Mouse (Mus musculus) lung, adult 10 weeks (tissue): ENCODE results near the gene Cdc42bpg. TPM values are rescaled to one million over a fixed set of nuclear protein-coding genes. Genes with fewer than 3 reads are reported as not detected.

ENCODE experiments used
- polyA plus RNA-seq: library from polyadenylated mRNA; stranded (reverse); fragments of 350-450 nt; fragmentation: Illumina TruSeq; extraction: RNeasy Lipid Tissue Mini Kit (QIAGEN cat#74804); gene quantifications from one replicate; pipeline ENCODE4 v1.2.3, GENCODE M21; 2014; ENCODE audit warnings: low read depth, low replicate concordance; ENCODE audit not compliant: insufficient read depth

Gene Cdc42bpg
- 44.0 TPM for polyA plus RNA-seq

GRCm38 (mm10) chr19:6306137-6306551, at the start of gene Cdc42bpg:
Gene Cdc42bpg, plus strand, starts transcription at chr19:6306456.

GRCm38 (mm10) chr19:6276426-6277421, 29.5 kb upstream of the Cdc42bpg start, which contains the start of gene Ehd1:
Gene Ehd1, plus strand, starts transcription at chr19:6276725.

DNA sequence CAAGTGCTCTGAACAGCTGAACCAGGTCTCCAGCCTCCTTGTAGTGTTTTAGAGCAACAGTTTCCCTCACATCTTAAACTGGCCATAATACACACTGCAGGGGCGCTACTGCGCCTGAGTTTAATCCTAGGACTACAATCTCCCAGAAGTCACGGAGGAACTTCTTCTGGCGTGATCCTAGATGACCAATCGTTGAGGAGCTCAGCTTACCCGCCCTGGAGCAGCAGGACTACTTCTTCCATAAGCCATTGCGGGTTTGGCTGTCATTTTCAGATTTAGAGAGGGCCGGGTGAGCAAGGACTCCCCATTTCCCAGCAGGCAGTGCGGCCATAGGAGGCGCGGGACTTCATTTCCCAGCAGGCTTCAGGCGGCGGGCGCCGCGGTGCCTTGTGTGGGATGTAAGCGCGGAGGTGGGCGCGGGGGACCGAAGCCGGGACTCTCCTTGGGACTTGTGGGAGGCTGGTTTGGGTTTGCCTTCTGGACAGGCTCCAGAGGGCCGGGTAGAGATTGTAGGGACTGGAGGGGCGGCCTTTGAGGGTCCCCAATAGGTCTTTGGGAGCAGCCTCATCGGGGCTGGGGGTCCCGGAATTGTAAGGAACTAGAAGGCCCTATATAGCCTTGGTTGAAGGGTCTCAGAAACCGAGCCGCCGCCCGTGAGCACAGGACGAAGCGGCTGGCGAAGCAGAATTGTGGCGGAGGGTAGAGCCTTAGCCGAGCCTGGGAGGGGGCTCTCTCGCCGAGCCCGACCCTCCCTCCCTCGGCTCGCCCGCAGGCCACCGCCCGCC, 28.6 kb downstream of the Cdc42bpg start, which contains the start of gene Men1:
Men1 (plus strand) TSS at position 307 of the 785 bp plus-strand sequence.

GRCm38 (mm10) chr19:6340524-6341452, 34.5 kb downstream of the Cdc42bpg start, which contains the start of gene Map4k2:
Gene Map4k2, plus strand, starts transcription at chr19:6341135.

GRCm38 (mm10) chr19:6363411-6364240, 57.4 kb downstream of the Cdc42bpg start, which contains the start of gene Sf1:
Gene Sf1, plus strand, starts transcription at chr19:6363690.

Other genes starting within 250 kb of the Cdc42bpg start
- 25.9 TPM for gene Mrpl49, start 248.7 kb upstream of the Cdc42bpg start, polyA plus RNA-seq
- 2,086 TPM for gene Fau, start 248.6 kb upstream of the Cdc42bpg start, polyA plus RNA-seq
- 21.2 TPM for gene Znhit2, start 245.3 kb upstream of the Cdc42bpg start, polyA plus RNA-seq
- gene Tm7sf2, start 238.1 kb upstream of the Cdc42bpg start, polyA plus RNA-seq = 10.4 TPM
- gene Vps51, start 229.2 kb upstream of the Cdc42bpg start, polyA plus RNA-seq = 30.5 TPM
- not detected for gene Tmem262, start 226.4 kb upstream of the Cdc42bpg start, polyA plus RNA-seq
- not detected for gene Gm28374, start 224.2 kb upstream of the Cdc42bpg start, polyA plus RNA-seq
- gene Zfpl1, start 221.5 kb upstream of the Cdc42bpg start, polyA plus RNA-seq = 30.3 TPM
- gene Cdca5, start 221.5 kb upstream of the Cdc42bpg start, polyA plus RNA-seq = 0.73 TPM
- not detected for gene AC131692.1, start 212.0 kb upstream of the Cdc42bpg start, polyA plus RNA-seq
- gene Naaladl1, start 200.7 kb upstream of the Cdc42bpg start, polyA plus RNA-seq = not detected
- 9.6 TPM for gene Sac3d1, start 187.8 kb upstream of the Cdc42bpg start, polyA plus RNA-seq
- 19.4 TPM for gene Snx15, start 178.2 kb upstream of the Cdc42bpg start, polyA plus RNA-seq
- gene Batf2, start 165.5 kb upstream of the Cdc42bpg start, polyA plus RNA-seq = 4.7 TPM
- 47.3 TPM for gene Arl2, start 164.9 kb upstream of the Cdc42bpg start, polyA plus RNA-seq
- 0.18 TPM for gene Majin, start 122.1 kb upstream of the Cdc42bpg start, polyA plus RNA-seq
- gene Gpha2, start 80.1 kb upstream of the Cdc42bpg start, polyA plus RNA-seq = 0.64 TPM
- gene Ppp2r5b, start 70.6 kb upstream of the Cdc42bpg start, polyA plus RNA-seq = 22.8 TPM
- 6.0 TPM for gene Atg2a, start 64.8 kb upstream of the Cdc42bpg start, polyA plus RNA-seq
- 75.5 TPM for gene Ehd1, start 29.7 kb upstream of the Cdc42bpg start, polyA plus RNA-seq
- 16.7 TPM for gene Men1, start 28.5 kb downstream of the Cdc42bpg start, polyA plus RNA-seq
- gene Map4k2, start 34.7 kb downstream of the Cdc42bpg start, polyA plus RNA-seq = 49.4 TPM
- gene Sf1, start 57.2 kb downstream of the Cdc42bpg start, polyA plus RNA-seq = 58.0 TPM
- gene Pygm, start 77.9 kb downstream of the Cdc42bpg start, polyA plus RNA-seq = 19.5 TPM
- gene Rasgrp2, start 92.9 kb downstream of the Cdc42bpg start, polyA plus RNA-seq = 83.3 TPM
- gene Nrxn2, start 112.3 kb downstream of the Cdc42bpg start, polyA plus RNA-seq = 4.0 TPM
- 0.40 TPM for gene Slc22a12, start 236.6 kb downstream of the Cdc42bpg start, polyA plus RNA-seq